Mouse (Mus musculus) small intestine, adult 2 months (tissue): ENCODE measurements at regions not wholly inside any gene's neighbourhood (a gene's known extent, or its start where the extent isn't known, plus 50 kb on each side); places are given as distances from the start of the nearest gene placed in this dataset.

Experiments
- CTCF ChIP-seq: fragments of 200-500 bp; IDR thresholded peaks from 2 replicates; pipeline ENCODE4 v1.5.1; 2012; ENCODE audit warnings: low read depth, mild to moderate bottlenecking, control low read depth, inconsistent platforms, low read length, moderate library complexity, mixed read lengths; ENCODE audit not compliant: insufficient replicate concordance, insufficient read length; ENCODE audit errors: extremely low read depth
- POLR2A ChIP-seq: fragments of 200-500 bp; IDR thresholded peaks from 2 replicates; pipeline ENCODE4 v1.6.1; 2012; ENCODE audit warnings: low read depth, mild to moderate bottlenecking, control low read depth, inconsistent platforms, low read length, moderate library complexity

- no peak for TF ChIP-seq POLR2A
- no peak for TF ChIP-seq CTCF
Observed at GRCm38 (mm10) chr10:38078521-38078920, 743.1 kb downstream of the Rfpl4b start.
